Mouse (Mus musculus): ENCODE measurements at regions not wholly inside any gene's neighbourhood (a gene's known extent, or its start where the extent isn't known, plus 50 kb on each side); places are given as distances from the start of the nearest gene placed in this dataset.

- DNase-seq (ENCODE audit: extremely low read depth, insufficient read length, low spot score), result no peak
Measured at GRCm38 (mm10) chr1:137786653-137787052, 388.9 kb downstream of the Ptprc start.

GRCm38 (mm10) chr1:137774586-137774985, 400.9 kb downstream of the Ptprc start:
- no peak for DNase-seq (ENCODE audit: extremely low read depth, insufficient read length, low spot score)

- no peak for DNase-seq (ENCODE audit: extremely low read depth, insufficient read length, low spot score)
Measured at GRCm38 (mm10) chr1:137760797-137761196, 414.7 kb downstream of the Ptprc start.

- DNase-seq (ENCODE audit: extremely low read depth, insufficient read length, low spot score), result no peak
Measured at GRCm38 (mm10) chr1:137751446-137751961, 424.0 kb downstream of the Ptprc start.

GRCm38 (mm10) chr1:137750894-137751293, 424.6 kb downstream of the Ptprc start:
- no peak for DNase-seq (ENCODE audit: extremely low read depth, insufficient read length, low spot score)

GRCm38 (mm10) chr1:137746129-137746528, 429.4 kb downstream of the Ptprc start:
- DNase-seq (ENCODE audit: extremely low read depth, insufficient read length, low spot score), result no peak

- DNase-seq (ENCODE audit: extremely low read depth, insufficient read length, low spot score), result no peak
Measured at GRCm38 (mm10) chr1:137738157-137738851, 437.2 kb downstream of the Ptprc start.

GRCm38 (mm10) chr1:137703882-137704281, 471.6 kb downstream of the Ptprc start:
- DNase-seq (ENCODE audit: extremely low read depth, insufficient read length, low spot score), result no peak

- DNase-seq (ENCODE audit: extremely low read depth, insufficient read length, low spot score), result no peak
Measured at GRCm38 (mm10) chr1:137698876-137699275, 476.6 kb downstream of the Ptprc start.

- DNase-seq (ENCODE audit: extremely low read depth, insufficient read length, low spot score), result no peak
Measured at GRCm38 (mm10) chr1:137697289-137697688, 478.2 kb downstream of the Ptprc start.

GRCm38 (mm10) chr1:137696796-137697195, 478.7 kb downstream of the Ptprc start:
- DNase-seq (ENCODE audit: extremely low read depth, insufficient read length, low spot score), result no peak

GRCm38 (mm10) chr1:137695751-137696150, 479.8 kb downstream of the Ptprc start:
- no peak for DNase-seq (ENCODE audit: extremely low read depth, insufficient read length, low spot score)

GRCm38 (mm10) chr1:137692525-137692924, 483.0 kb downstream of the Ptprc start:
- no peak for DNase-seq (ENCODE audit: extremely low read depth, insufficient read length, low spot score)

- DNase-seq (ENCODE audit: extremely low read depth, insufficient read length, low spot score), result no peak
Measured at GRCm38 (mm10) chr1:137690860-137691595, 484.5 kb downstream of the Ptprc start.

- no peak for DNase-seq (ENCODE audit: extremely low read depth, insufficient read length, low spot score)
Measured at GRCm38 (mm10) chr1:137670650-137671049, 504.9 kb downstream of the Ptprc start.

GRCm38 (mm10) chr1:137669849-137670248, 505.7 kb downstream of the Ptprc start:
- no peak for DNase-seq (ENCODE audit: extremely low read depth, insufficient read length, low spot score)

- no peak for DNase-seq (ENCODE audit: extremely low read depth, insufficient read length, low spot score)
Measured at GRCm38 (mm10) chr1:137658141-137658540, 517.4 kb downstream of the Ptprc start.

GRCm38 (mm10) chr1:137656900-137657458, 518.5 kb downstream of the Ptprc start:
- DNase-seq (ENCODE audit: extremely low read depth, insufficient read length, low spot score), result no peak

GRCm38 (mm10) chr1:137654171-137654570, 521.3 kb downstream of the Ptprc start:
- DNase-seq (ENCODE audit: extremely low read depth, insufficient read length, low spot score), result no peak

GRCm38 (mm10) chr1:137653495-137653894, 522.0 kb downstream of the Ptprc start:
- no peak for DNase-seq (ENCODE audit: extremely low read depth, insufficient read length, low spot score)

GRCm38 (mm10) chr1:137650629-137651028, 524.9 kb downstream of the Ptprc start:
- DNase-seq (ENCODE audit: extremely low read depth, insufficient read length, low spot score), result no peak

- no peak for DNase-seq (ENCODE audit: extremely low read depth, insufficient read length, low spot score)
Measured at GRCm38 (mm10) chr1:137650082-137650481, 525.4 kb downstream of the Ptprc start.

All from 3134 (cell line).